Mouse (Mus musculus) heart, adult 2 months (tissue): ENCODE measurements at regions not wholly inside any gene's neighbourhood (a gene's known extent, or its start where the extent isn't known, plus 50 kb on each side); places are given as distances from the start of the nearest gene placed in this dataset.

ENCODE experiments used
- CTCF ChIP-seq: fragments of 200-600 bp; IDR thresholded peaks from 2 replicates; pipeline ENCODE4 v1.8.1; 2022; ENCODE audit warnings: antibody characterized with exemption, mild to moderate bottlenecking, moderate library complexity
- EP300 ChIP-seq: fragments of 200-500 bp; IDR thresholded peaks from 2 replicates; pipeline ENCODE4 v1.6.1; 2011; ENCODE audit warnings: low read depth, low read length, control low read depth; ENCODE audit not compliant: insufficient read depth
- POLR2A ChIP-seq: fragments of 200-500 bp; IDR thresholded peaks from 2 replicates; pipeline ENCODE4 v1.6.1; 2011; ENCODE audit warnings: mild to moderate bottlenecking, low read depth, low read length, control low read depth; ENCODE audit not compliant: insufficient read depth

- TF ChIP-seq CTCF (no peak), EP300 (no peak), POLR2A (no peak)
These were observed 54.2 kb upstream of the Arid2 start for GRCm38 (mm10) chr15:96233113-96233512.
